Mouse (Mus musculus) hindbrain, embryonic 12.5 days (tissue): ENCODE data around the gene Mrpl54. TPM values are rescaled to one million over a fixed set of nuclear protein-coding genes. Genes with fewer than 3 reads are reported as not detected.

Experiments used
- ATAC-seq: fragments of 200-750 bp; cut with Nextera tagmentation; 2 replicates; pipeline ENCODE4 v1.8.0; 2017; ENCODE audit warnings: moderate TSS enrichment; ENCODE audit not compliant: low FRiP score
- H3K27ac ChIP-seq: fragments of 300-500 bp; sonication (generic); 2 replicates; pipeline ENCODE4 v1.5.1; 2016; ENCODE audit warnings: mild to moderate bottlenecking
- H3K27me3 ChIP-seq: fragments of 300-500 bp; sonication (generic); 2 replicates; pipeline ENCODE4 v1.6.1; 2016; ENCODE audit warnings: mild to moderate bottlenecking
- H3K36me3 ChIP-seq: fragments of 300-500 bp; sonication (generic); 2 replicates; pipeline ENCODE4 v1.6.1; 2016; ENCODE audit warnings: mild to moderate bottlenecking
- H3K4me1 ChIP-seq: fragments of 300-500 bp; sonication (generic); 2 replicates; pipeline ENCODE4 v1.6.1; 2016
- H3K4me2 ChIP-seq: fragments of 300-500 bp; sonication (generic); replicated peaks from 2 replicates; pipeline ENCODE4 v1.6.1; 2016; ENCODE audit warnings: mild to moderate bottlenecking
- H3K4me3 ChIP-seq: fragments of 300-500 bp; sonication (generic); 2 replicates; pipeline ENCODE4 v1.5.1; 2016; ENCODE audit warnings: mild to moderate bottlenecking
- H3K9ac ChIP-seq: fragments of 300-500 bp; sonication (generic); 2 replicates; pipeline ENCODE4 v1.6.1; 2016; ENCODE audit warnings: mild to moderate bottlenecking, moderate library complexity
- H3K9me3 ChIP-seq: fragments of 300-500 bp; sonication (generic); replicated peaks from 2 replicates; pipeline ENCODE4 v1.6.1; 2016; ENCODE audit warnings: mild to moderate bottlenecking
- WGBS: fragments of 180-500 bp; shearing (Covaris S2); methylation state at CpG from one replicate; pipeline ENCODE4 v1.1.7; 2016; 5-methylcytosine and 5-hydroxymethylcytosine counted together
- polyA plus RNA-seq: library from polyadenylated mRNA; unstranded; fragments of >200 nt; fragmentation: Nextera tagmentation; extraction: Ambion mirVana; gene quantifications from 2 replicates; pipeline ENCODE4 v1.2.1, GENCODE M21; 2016

Gene Mrpl54
- polyA plus RNA-seq, 1 experiment from 2014 or later = 155 TPM

GRCm38 (mm10) chr10:81279496-81279895 is 12.8 kb upstream of the Mrpl54 start:
- H3K4me3 ChIP-seq = no peak overlapping the region

DNA sequence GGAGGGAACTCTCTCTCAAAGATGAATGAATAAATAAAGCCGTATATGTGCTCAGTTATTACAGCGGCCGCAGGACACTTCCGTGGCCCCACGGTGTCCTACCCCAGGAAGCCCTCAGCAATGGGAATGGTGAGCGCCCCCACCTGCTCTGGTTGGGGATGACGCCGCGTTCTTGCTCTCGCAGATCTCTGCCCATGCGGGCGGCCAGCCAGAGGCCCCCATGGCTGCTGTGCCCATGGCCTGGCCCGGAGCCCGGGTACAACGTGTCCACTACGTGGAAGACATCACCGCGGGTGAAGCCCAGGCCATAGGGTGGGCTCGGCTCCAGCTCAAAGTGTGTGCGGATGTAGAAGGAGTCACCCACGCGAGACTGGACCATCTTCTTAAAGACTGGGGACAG is 10.9 kb upstream of the Mrpl54 start:
- Histone ChIP-seq H3K4me2 (no peak overlapping the region), H3K9me3 (peaks cover 2% of the 10 kb centered on the region; the same call in 1 of the 2 replicates), H3K27me3 (peaks cover 23% of the 10 kb centered on the region), H3K27ac (no peak overlapping the region), H3K4me3 (no peak overlapping the region), H3K9ac (no peak overlapping the region), H3K4me1 (no peaks in the 10 kb centered on the region), H3K36me3 (peaks cover 12% of the 10 kb centered on the region)
- no peak for ATAC-seq
- WGBS = 75% methylated on average over 22 of the region's 22 CpGs

More at GRCm38 (mm10) chr10:81279496-81279895, 12.8 kb upstream of the Mrpl54 start:
- Histone ChIP-seq H3K9ac (no peak overlapping the region), H3K36me3 (no peaks in the 10 kb centered on the region), H3K4me1 (0 out of 2 replicates have a peak, but pooled peaks cover 1% of the 10 kb centered on the region), H3K27me3 (peaks cover 41% of the 10 kb centered on the region), H3K9me3 (peaks cover 2% of the 10 kb centered on the region; the same call in 1 of the 2 replicates), H3K27ac (no peak overlapping the region), H3K4me2 (no peak overlapping the region)
- ATAC-seq = no peak
- 42% methylated on average over 10 of the region's 10 CpGs for WGBS

GRCm38 (mm10) chr10:81273842-81274241 is 7.1 kb upstream of the Mrpl54 start:
- Histone ChIP-seq H3K9me3 (peaks cover 2% of the 10 kb centered on the region; the same call in 1 of the 2 replicates), H3K4me2 (no peak overlapping the region), H3K27me3 (0 out of 2 replicates have a peak, but pooled peaks cover under 1% of the 10 kb centered on the region), H3K4me1 (peaks cover 2% of the 10 kb centered on the region), H3K9ac (no peak overlapping the region), H3K27ac (no peak overlapping the region), H3K4me3 (no peak overlapping the region), H3K36me3 (peaks cover 33% of the 10 kb centered on the region)
- no peak for ATAC-seq
- WGBS = 94% methylated on average over 19 of the region's 19 CpGs

- WGBS = 92% methylated on average over 21 of the region's 21 CpGs
- ATAC-seq = no peak
- no peak overlapping the region for H3K4me3 ChIP-seq
- H3K27me3 ChIP-seq = no peaks in the 10 kb centered on the region
- no peak overlapping the region for H3K9ac ChIP-seq
- peaks cover 2% of the 10 kb centered on the region; the same call in 1 of the 2 replicates for H3K9me3 ChIP-seq
- peaks cover 9% of the 10 kb centered on the region for H3K4me1 ChIP-seq
- H3K36me3 ChIP-seq = peaks cover 33% of the 10 kb centered on the region
- no peak overlapping the region for H3K4me2 ChIP-seq
- H3K27ac ChIP-seq = no peak overlapping the region
Measured at GRCm38 (mm10) chr10:81272356-81272755, 5.6 kb upstream of the Mrpl54 start.

GRCm38 (mm10) chr10:81268643-81269412 is 2.1 kb upstream of the Mrpl54 start:
- WGBS = 81% methylated on average over 16 of the region's 16 CpGs
- H3K27me3 ChIP-seq = no peaks in the 10 kb centered on the region
- peaks cover 47% of the 10 kb centered on the region for H3K36me3 ChIP-seq
- peak overlapping the region; percentile 66 for H3K4me2 ChIP-seq
- no peak overlapping the region for H3K27ac ChIP-seq
- no peaks in the 10 kb centered on the region for H3K9me3 ChIP-seq
- H3K9ac ChIP-seq = peak overlapping the region; percentile 78
- no peak for ATAC-seq
- peak overlapping the region; percentile 69 for H3K4me3 ChIP-seq
- H3K4me1 ChIP-seq = peaks cover 18% of the 10 kb centered on the region

DNA sequence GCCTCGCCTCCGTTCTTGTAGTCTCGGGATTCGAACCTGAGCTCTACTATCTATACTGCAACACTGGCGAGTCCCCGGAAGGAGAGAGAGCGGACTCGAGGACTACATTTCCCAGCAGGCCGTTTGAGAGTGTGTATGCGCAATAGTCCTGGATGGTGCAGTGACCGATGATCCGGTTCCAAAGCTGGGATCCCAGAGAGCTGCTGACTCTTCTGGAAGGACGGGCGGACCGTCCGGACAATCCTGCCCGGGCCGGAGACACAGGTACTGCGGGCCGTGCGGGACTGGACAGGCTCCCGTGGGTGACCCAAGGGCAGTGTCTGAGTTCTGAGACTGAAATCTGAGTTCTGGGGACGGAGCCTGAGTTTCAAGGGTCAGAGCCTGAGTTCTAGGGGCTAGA is 1.3 kb upstream of the Mrpl54 start:
- no peak overlapping the region for H3K27ac ChIP-seq
- 4% methylated on average over 23 of the region's 23 CpGs for WGBS

DNA sequence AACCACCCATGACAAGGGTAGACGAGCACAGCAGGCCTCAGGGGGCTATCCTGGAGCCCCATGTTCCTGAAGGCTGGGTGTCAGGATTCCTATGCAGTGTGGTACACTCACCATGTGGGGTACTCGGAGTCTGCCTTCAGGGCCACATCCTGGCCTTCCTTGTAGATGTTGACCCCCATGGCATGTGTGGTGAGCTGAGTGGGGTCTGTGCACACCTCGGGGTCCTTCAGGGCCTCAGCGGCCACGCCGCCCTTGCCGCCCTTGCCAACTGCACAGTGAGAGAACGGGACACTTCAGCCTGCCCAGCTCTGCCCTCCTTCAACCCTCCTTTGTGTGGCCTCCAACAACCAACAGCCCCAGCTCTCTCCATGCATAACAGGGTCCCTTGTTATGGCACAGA is 1.2 kb downstream of the Mrpl54 start:
- peak overlapping the region; percentile 60 for H3K4me2 ChIP-seq
- H3K9ac ChIP-seq = peak overlapping the region; percentile 73; the same call in 1 of the 2 replicates
- 0 out of 2 replicates have a peak, but pooled peaks have one; percentile 3 for ATAC-seq
- H3K36me3 ChIP-seq = peaks cover 43% of the 10 kb centered on the region
- 0 out of 2 replicates have a peak, but pooled peaks cover 2% of the 10 kb centered on the region for H3K9me3 ChIP-seq
- H3K4me1 ChIP-seq = peaks cover 18% of the 10 kb centered on the region
- H3K27me3 ChIP-seq = peaks cover 4% of the 10 kb centered on the region
- H3K4me3 ChIP-seq = peak overlapping the region; percentile 63; the same call in 1 of the 2 replicates
- 91% methylated on average over 8 of the region's 8 CpGs for WGBS
- H3K27ac ChIP-seq = no peak overlapping the region

More for the DNA sequence above, 1.3 kb upstream of the Mrpl54 start:
- Histone ChIP-seq H3K36me3 (peaks cover 46% of the 10 kb centered on the region), H3K9me3 (no peaks in the 10 kb centered on the region), H3K4me3 (peak overlapping the region; percentile 69), H3K27me3 (no peaks in the 10 kb centered on the region), H3K4me1 (peaks cover 18% of the 10 kb centered on the region), H3K4me2 (peak overlapping the region; percentile 66), H3K9ac (peak overlapping the region; percentile 78)
- ATAC-seq = peak; percentile 31; the same call in 1 of the 2 replicates

GRCm38 (mm10) chr10:81261025-81261424 is 5.7 kb downstream of the Mrpl54 start:
- ATAC-seq = no peak
- no peak overlapping the region for H3K4me2 ChIP-seq
- peaks cover 29% of the 10 kb centered on the region for H3K4me1 ChIP-seq
- H3K9me3 ChIP-seq = 0 out of 2 replicates have a peak, but pooled peaks cover 4% of the 10 kb centered on the region
- WGBS = 94% methylated on average over 4 of the region's 4 CpGs
- no peak overlapping the region for H3K27ac ChIP-seq
- H3K9ac ChIP-seq = no peak overlapping the region
- H3K4me3 ChIP-seq = no peak overlapping the region
- H3K27me3 ChIP-seq = peaks cover 47% of the 10 kb centered on the region
- peaks cover 45% of the 10 kb centered on the region for H3K36me3 ChIP-seq

GRCm38 (mm10) chr10:81259225-81259884 is 7.4 kb downstream of the Mrpl54 start:
- peaks cover 20% of the 10 kb centered on the region for H3K4me1 ChIP-seq
- H3K9ac ChIP-seq = peak overlapping the region; percentile 38; the same call in 1 of the 2 replicates
- no peak overlapping the region for H3K4me3 ChIP-seq
- peaks cover 36% of the 10 kb centered on the region for H3K36me3 ChIP-seq
- ATAC-seq = no peak; the same call in 1 of the 2 replicates
- H3K9me3 ChIP-seq = 0 out of 2 replicates have a peak, but pooled peaks cover 4% of the 10 kb centered on the region
- H3K4me2 ChIP-seq = 0 out of 2 replicates have a peak overlapping the region, but pooled peaks have one; percentile 6
- 45% methylated on average over 21 of the region's 21 CpGs for WGBS
- H3K27me3 ChIP-seq = peaks cover 56% of the 10 kb centered on the region
- no peak overlapping the region for H3K27ac ChIP-seq

GRCm38 (mm10) chr10:81257158-81258039 is 9.3 kb downstream of the Mrpl54 start:
- peak overlapping the region; percentile 42 for H3K4me3 ChIP-seq
- H3K9me3 ChIP-seq = 0 out of 2 replicates have a peak, but pooled peaks cover 4% of the 10 kb centered on the region
- peaks cover 75% of the 10 kb centered on the region for H3K27me3 ChIP-seq
- H3K4me2 ChIP-seq = peak overlapping the region; percentile 76
- no peak overlapping the region for H3K27ac ChIP-seq
- H3K9ac ChIP-seq = peak overlapping the region; percentile 46
- H3K4me1 ChIP-seq = peaks cover 28% of the 10 kb centered on the region
- H3K36me3 ChIP-seq = peaks cover 17% of the 10 kb centered on the region
- WGBS = 3% methylated on average over 62 of the region's 62 CpGs
- ATAC-seq = no peak

DNA sequence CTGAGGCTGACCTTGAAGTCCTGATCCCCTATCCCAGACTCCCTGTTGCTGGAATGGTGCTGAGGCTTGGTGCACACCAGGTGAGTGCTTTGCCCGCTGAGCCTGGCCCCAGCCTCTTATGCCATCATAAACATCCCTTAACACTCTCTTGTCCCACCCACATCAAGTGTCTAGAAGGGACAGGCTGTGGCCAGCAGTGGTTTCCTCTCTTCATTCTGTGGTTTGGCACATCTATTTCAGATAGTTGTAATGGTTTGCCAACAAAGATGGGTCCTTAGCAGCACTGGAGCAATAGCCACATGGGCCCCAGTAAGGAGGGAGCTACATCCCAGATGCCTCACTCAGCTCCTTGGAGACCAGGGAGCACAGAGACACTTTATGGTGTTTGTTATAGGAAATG is 11.8 kb downstream of the Mrpl54 start:
- peaks cover 32% of the 10 kb centered on the region for H3K4me1 ChIP-seq
- 65% methylated on average over 1 of the region's 1 CpGs for WGBS
- H3K27ac ChIP-seq = no peak overlapping the region
- H3K36me3 ChIP-seq = 0 out of 2 replicates have a peak, but pooled peaks cover 1% of the 10 kb centered on the region
- no peak overlapping the region for H3K4me3 ChIP-seq
- H3K27me3 ChIP-seq = peaks cover 91% of the 10 kb centered on the region
- H3K4me2 ChIP-seq = no peak overlapping the region
- ATAC-seq = no peak
- H3K9me3 ChIP-seq = no peaks in the 10 kb centered on the region
- no peak overlapping the region for H3K9ac ChIP-seq
